Mouse (Mus musculus) kidney, adult 2 months (tissue): ENCODE data around the gene Prkab2.

Experiments
- CTCF ChIP-seq: fragments of 200-500 bp; conservative IDR thresholded peaks from 2 replicates; pipeline ENCODE4 v1.5.1; 2011; ENCODE audit warnings: low read depth, mild to moderate bottlenecking, control low read depth, low read length, moderate library complexity, mixed read lengths; ENCODE audit not compliant: insufficient read depth, insufficient read length
- POLR2A ChIP-seq: fragments of 200-500 bp; IDR thresholded peaks from one replicate; pipeline ENCODE4 v1.6.1; 2011; ENCODE audit warnings: low read depth, low read length, control low read depth

DNA sequence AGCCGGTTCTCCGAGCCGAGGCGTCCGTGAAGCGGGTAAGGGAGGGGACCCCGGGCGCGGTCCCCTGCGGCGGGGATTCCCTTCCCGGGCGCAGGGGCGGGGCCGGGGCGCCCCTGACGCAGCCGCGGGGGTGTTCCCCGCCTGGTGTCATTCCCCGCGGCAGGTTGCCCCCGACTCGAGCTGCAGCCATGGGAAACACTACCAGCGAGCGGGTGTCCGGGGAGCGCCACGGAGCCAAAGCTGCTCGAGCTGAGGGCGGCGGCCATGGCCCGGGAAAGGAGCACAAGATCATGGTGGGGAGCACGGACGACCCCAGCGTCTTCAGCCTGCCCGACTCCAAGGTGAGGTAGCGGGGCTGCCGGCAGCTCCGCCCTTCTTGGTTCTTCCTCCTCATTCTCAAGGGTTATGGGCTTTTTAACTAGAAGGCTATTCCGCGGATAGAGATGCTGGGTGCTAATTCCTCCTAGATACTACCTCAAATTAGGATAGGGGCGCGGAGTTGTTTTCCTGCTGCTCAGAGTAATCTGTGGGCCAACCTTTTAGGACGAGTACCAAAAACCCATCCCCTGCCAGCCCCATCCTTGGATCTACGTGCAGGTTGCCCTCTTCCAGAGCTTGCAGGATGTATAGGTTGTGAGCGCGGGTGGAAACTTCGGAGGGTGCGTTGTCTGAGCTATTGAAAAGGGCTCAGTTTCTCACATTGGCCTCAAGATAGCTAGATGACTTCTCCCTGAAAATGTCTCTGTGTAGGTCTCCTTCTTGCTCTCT, 617 bp downstream of the Prkab2 start:
- TF ChIP-seq POLR2A (no peak), CTCF (no peak)
